Mouse (Mus musculus) heart, postnatal 10 days (tissue): ENCODE data around the gene Rps6ka2. TPM values are rescaled to one million over a fixed set of nuclear protein-coding genes. Genes with fewer than 3 reads are reported as not detected.
A peak's percentile ranks its signal among the peaks of the same experiment; 100 is the strongest.
"Not testable (repeated sequence)": the region's sequence is repeated elsewhere in the genome, so short reads cannot be mapped to it uniquely, and the experiment has no call there.

ENCODE experiments used
- DNase-seq, 2 experiments: peaks; one replicate each; pipeline ENCODE4 v3.0.0; 2021
- intact Hi-C: fragments of 180-260 bp; cut with DNase I; formaldehyde crosslinking; loops from one replicate; pipeline ENCODE4 v1.15.1; 2025
- total RNA-seq, 2 experiments: library from RNA; stranded (reverse); gene quantifications; 2 replicates each; pipeline ENCODE4 v1.2.3; 2021

Rps6ka2 gene
- total RNA-seq, 2 experiments from 2014 or later: 16.7 to 20.9 TPM

- DNase-seq: peak; percentile 80 to 82
- intact Hi-C loops: no loop called here
These were observed 821 bp upstream of the Rps6ka2 start for GRCm38 (mm10) chr17:7168961-7169626.

GRCm38 (mm10) chr17:7170304-7171295, 685 bp downstream of the Rps6ka2 start:
- intact Hi-C loops: loop anchor here (5.0 kb wide), 1 partner anchor 97 kb away; no protein-coding TSS in a partner anchor
- no peak for DNase-seq

- intact Hi-C loops: loop anchor here (5.0 kb wide), 1 partner anchor 94 kb away; no protein-coding TSS in a partner anchor
- no peak for DNase-seq
These were observed 3.6 kb downstream of the Rps6ka2 start for GRCm38 (mm10) chr17:7173331-7174028.

- DNase-seq: no peak
- intact Hi-C loops: no loop called here
These were observed 5.4 kb downstream of the Rps6ka2 start for GRCm38 (mm10) chr17:7175293-7175692.

- intact Hi-C loops: no loop called here
- DNase-seq: peak; percentile 55 to 56
These were observed 6.5 kb downstream of the Rps6ka2 start for GRCm38 (mm10) chr17:7176394-7176793.

- no peak for DNase-seq
- intact Hi-C loops: no loop called here
These were observed 8.3 kb downstream of the Rps6ka2 start for GRCm38 (mm10) chr17:7178196-7178595.

DNA sequence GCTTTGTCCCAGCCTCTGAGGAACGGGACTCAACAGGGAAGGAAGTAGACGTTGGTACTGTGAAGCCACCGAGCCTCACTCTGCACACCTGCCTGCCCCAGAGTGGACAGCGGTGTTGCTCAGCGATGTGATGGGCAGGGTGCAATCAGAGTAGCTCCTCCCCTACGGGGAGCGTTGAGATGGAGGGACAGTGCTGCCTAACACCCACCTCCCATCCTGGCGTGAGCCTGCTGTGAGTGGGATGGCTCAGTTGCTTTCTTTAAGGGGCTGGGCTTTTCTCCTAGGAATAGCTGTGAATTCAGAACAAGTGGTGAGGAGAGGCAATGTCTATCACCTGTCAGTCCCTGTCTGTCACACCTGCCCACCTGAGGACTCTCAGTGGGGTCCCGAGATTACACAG, 12.3 kb downstream of the Rps6ka2 start:
- DNase-seq: no peak
- intact Hi-C loops: no loop called here

GRCm38 (mm10) chr17:7187037-7187436, 17.1 kb downstream of the Rps6ka2 start:
- DNase-seq, intact Hi-C loops: not testable (repeated sequence)

- intact Hi-C loops: no loop called here
- no peak for DNase-seq
These were observed 19.5 kb downstream of the Rps6ka2 start for GRCm38 (mm10) chr17:7189425-7189824.

DNA sequence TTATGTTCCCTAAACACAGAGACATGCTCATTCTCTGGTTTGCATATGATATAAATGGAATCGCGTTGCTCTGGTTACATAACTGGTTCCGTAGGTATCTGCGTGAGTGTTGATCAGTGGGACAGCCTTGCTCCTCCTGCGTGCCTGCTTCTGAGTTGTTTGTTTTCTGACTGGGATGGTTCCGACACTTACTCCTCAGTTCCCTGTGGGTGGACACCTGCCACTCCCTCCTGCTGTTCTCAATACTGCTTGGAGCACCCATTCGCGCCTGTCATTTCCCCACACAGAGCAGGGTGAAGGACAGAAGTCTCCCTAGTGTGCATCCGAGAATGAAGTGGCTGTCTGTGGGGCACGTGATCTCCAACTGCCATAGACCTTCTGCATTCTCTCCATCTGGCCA, 20.1 kb downstream of the Rps6ka2 start:
- intact Hi-C loops: no loop called here
- DNase-seq: no peak

DNA sequence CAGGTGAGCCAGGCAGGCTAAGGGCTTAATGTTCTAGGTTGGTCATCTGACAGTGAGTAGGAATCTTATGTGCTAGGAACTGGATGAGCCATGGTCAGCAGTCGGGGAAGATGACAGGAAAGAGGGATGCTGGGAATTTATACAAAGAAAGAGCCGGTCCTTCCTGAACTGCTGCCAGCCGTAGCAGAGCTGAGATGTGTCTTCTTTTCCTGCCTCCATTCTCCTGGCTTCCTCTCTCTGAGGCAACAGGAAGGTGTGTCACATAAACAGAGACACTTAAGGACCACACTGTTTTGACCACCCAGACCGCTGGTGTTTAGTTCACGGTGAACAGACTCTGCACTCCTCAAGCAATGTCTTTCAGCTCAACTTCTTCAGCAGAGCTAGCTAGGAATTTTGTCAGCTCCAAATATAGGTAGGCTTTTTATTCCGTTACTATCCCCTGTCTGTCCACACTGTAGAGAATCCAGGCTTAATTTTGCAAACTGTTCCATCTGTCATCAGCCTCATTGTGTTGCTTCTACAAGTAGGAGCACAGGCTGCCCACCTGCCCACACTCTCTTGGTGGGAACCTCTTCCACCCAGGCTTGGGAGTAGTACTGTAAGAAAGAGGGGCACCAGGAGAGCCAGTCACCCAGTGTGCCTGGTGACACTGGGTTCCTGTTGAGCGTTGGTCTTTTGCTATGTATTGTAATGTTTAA, 24.4 kb downstream of the Rps6ka2 start:
- DNase-seq: peak in 1 of 2 experiments; percentile 25

GRCm38 (mm10) chr17:7197121-7197925, 27.4 kb downstream of the Rps6ka2 start:
- DNase-seq: peak; percentile 19 to 28
- intact Hi-C loops: no loop called here

More for the DNA sequence above, 24.4 kb downstream of the Rps6ka2 start:
- intact Hi-C loops: no loop called here

DNA sequence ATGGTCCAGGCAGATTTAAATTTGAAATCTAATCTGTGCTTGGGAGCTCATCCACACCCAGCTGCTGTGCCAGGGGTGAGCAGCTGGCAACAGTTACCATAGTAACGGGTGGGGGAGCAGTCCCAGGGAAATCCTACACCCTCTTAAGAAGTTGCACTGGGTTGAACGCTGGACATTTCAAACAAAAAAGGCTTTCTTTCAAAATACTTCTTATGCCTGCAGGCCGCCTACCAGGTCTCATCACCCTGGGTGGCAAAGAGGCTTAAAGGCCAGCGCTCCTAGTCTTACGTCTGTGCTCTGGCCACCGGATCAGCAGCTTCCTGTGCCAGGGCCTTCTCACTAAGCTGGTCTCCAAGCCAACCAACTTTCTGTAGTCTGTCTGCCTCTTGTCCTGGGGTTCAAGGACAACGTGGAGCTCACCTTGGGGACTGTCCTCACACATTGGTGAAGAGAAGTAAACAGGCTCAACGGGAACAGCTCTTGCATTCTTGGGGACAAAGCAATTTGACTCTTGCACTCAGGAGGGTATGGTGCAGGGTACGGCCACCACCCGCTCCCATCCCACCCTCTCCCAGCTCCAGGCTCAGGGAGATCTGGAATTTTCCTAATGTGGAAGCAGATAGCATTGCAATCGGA, 35.0 kb downstream of the Rps6ka2 start:
- no peak for DNase-seq
- intact Hi-C loops: no loop called here

GRCm38 (mm10) chr17:7206434-7207145, 36.7 kb downstream of the Rps6ka2 start:
- DNase-seq: no peak
- intact Hi-C loops: no loop called here

- intact Hi-C loops: no loop called here
These were observed 40.7 kb downstream of the Rps6ka2 start for GRCm38 (mm10) chr17:7210648-7211047.

GRCm38 (mm10) chr17:7211893-7212292, 42.0 kb downstream of the Rps6ka2 start:
- intact Hi-C loops: no loop called here
- no peak for DNase-seq

More at GRCm38 (mm10) chr17:7210648-7211047, 40.7 kb downstream of the Rps6ka2 start:
- DNase-seq: no peak

DNA sequence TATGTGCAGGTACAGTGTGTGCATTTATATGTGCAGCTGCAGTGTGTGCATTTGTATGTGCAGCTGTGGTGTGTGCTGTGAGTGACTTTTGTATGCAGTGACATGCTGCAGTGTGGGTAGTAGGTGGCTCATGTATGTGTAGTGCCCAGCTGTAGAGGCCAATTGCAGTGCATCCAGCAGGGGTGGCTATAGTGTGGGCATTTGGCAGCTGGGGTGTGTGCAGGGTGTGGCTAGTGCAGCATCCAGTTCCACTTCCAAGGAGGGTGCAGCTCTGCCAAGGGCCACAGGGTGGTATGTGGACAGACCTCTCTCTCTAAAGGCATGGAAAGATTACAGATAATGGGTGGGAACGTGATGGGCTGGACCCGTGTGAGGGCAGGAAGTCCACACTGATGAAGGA, 43.3 kb downstream of the Rps6ka2 start:
- DNase-seq: no peak
- intact Hi-C loops: no loop called here

GRCm38 (mm10) chr17:7214061-7214460, 44.1 kb downstream of the Rps6ka2 start:
- intact Hi-C loops: no loop called here
- no peak for DNase-seq
